22 mouse cellular contexts compared by ENCODE assay signal in genomic region chr7:140831447-140831846, GRCm38 (mm10). TPM values are rescaled to one million over a fixed set of nuclear protein-coding genes. Genes with fewer than 3 reads are reported as not detected.
"Had no signal": no experiment of that assay in that cellular context is flagged by ENCODE, and none has a peak within 500 bp of the region (broad histone marks: within the 10 kb centered on the region; RNA-seq: fewer than 3 reads in every experiment).

No protein-coding gene starts in this region.

- H3K36me3 ChIP-seq: limb, embryonic 10.5 days; liver, embryonic 15.5 days; midbrain, embryonic 12.5 days had no signal

- H3K4me1 ChIP-seq: midbrain, embryonic 12.5 days had no signal

- DNase-seq: kidney, postnatal 14 days; lung, embryonic 14.5 days; lung, postnatal 10 days; right cerebral cortex, adult 18-20 months; right cerebral cortex, postnatal 25 days; thymus, adult 18-20 months; thymus, postnatal 14 days had no signal

- H3K4me3 ChIP-seq: left cerebral cortex, adult 2 months; limb, embryonic 10.5 days; liver, embryonic 15.5 days; megakaryocyte, embryonic 14.5 days; midbrain, embryonic 12.5 days had no signal

- H3K27ac ChIP-seq: left cerebral cortex, adult 2 months; limb, embryonic 10.5 days; liver, embryonic 15.5 days; midbrain, embryonic 12.5 days had no signal

- H3K9me3 ChIP-seq: limb, embryonic 10.5 days; liver, embryonic 15.5 days; megakaryocyte, embryonic 14.5 days; midbrain, embryonic 12.5 days had no signal

RNA-seq across cellular contexts. Expression of gene Urah, which starts 3.4 kb away (rescaled TPM):
- polyA plus RNA-seq: midbrain, embryonic 16.5 days had no signal

RNA-seq across cellular contexts. Expression of gene Zfp941, which starts 9.5 kb away (rescaled TPM):
- polyA plus RNA-seq: small intestine, adult 2 months had no signal

RNA-seq across cellular contexts. Expression of gene Scgb1c1, which starts 13.9 kb away (rescaled TPM):
- total RNA-seq: layer of hippocampus, postnatal 25 days; left cerebral cortex, adult 2 months; left cerebral cortex, postnatal 14 days had no signal
- polyA plus RNA-seq: kidney, embryonic 14.5 days; large intestine, adult 2 months; limb, embryonic 10.5 days; limb, embryonic 14.5 days; liver, embryonic 11.5 days; liver, embryonic 15.5 days; lung, embryonic 14.5 days; midbrain, embryonic 12.5 days; midbrain, embryonic 16.5 days; neural tube, embryonic 14.5 days; small intestine, adult 2 months; stomach, embryonic 16.5 days had no signal

RNA-seq across cellular contexts. Expression of gene Odf3, which starts 16.2 kb away (rescaled TPM):
- total RNA-seq: layer of hippocampus, postnatal 25 days; left cerebral cortex, adult 2 months; left cerebral cortex, postnatal 14 days had no signal
- polyA plus RNA-seq: kidney, embryonic 14.5 days; large intestine, adult 2 months; limb, embryonic 10.5 days; liver, embryonic 11.5 days; liver, embryonic 15.5 days; lung, embryonic 14.5 days; midbrain, embryonic 12.5 days; midbrain, embryonic 16.5 days; small intestine, adult 2 months had no signal

RNA-seq across cellular contexts. Expression of gene Gm45785, which starts 24.7 kb away (rescaled TPM):
- total RNA-seq: layer of hippocampus, postnatal 25 days had no signal
- polyA plus RNA-seq: kidney, embryonic 14.5 days; large intestine, adult 2 months; limb, embryonic 10.5 days; limb, embryonic 14.5 days; liver, embryonic 11.5 days; liver, embryonic 15.5 days; lung, embryonic 14.5 days; small intestine, adult 2 months; stomach, embryonic 16.5 days had no signal
